Mouse (Mus musculus): ENCODE measurements around the gene D430042O09Rik.
"Not testable (repeated sequence)": the region's sequence is repeated elsewhere in the genome, so short reads cannot be mapped to it uniquely, and the experiment has no call there.

D430042O09Rik gene

GRCm38 (mm10) chr7:125707593-125708022 is at the start of gene D430042O09Rik, which contains the start of gene Gtf3c1:
Gene D430042O09Rik, plus strand, starts transcription at chr7:125707888.
Gene Gtf3c1, minus strand, starts transcription at chr7:125707780.
- DNase-seq: peak; percentile 100

GRCm38 (mm10) chr7:125663654-125664053 is 44.0 kb upstream of the D430042O09Rik start:
- DNase-seq: no peak

GRCm38 (mm10) chr7:125670865-125671264 is 36.8 kb upstream of the D430042O09Rik start:
- DNase-seq: no peak

GRCm38 (mm10) chr7:125671396-125671795 is 36.3 kb upstream of the D430042O09Rik start:
- DNase-seq: no peak

- peak; percentile 65 for DNase-seq
Observed at GRCm38 (mm10) chr7:125674916-125675315, 32.8 kb upstream of the D430042O09Rik start.

GRCm38 (mm10) chr7:125678756-125679155 is 28.9 kb upstream of the D430042O09Rik start:
- no peak for DNase-seq

- DNase-seq: no peak
Observed at GRCm38 (mm10) chr7:125679936-125680335, 27.8 kb upstream of the D430042O09Rik start.

- no peak for DNase-seq
Observed at GRCm38 (mm10) chr7:125690516-125690915, 17.2 kb upstream of the D430042O09Rik start.

- no peak for DNase-seq
Observed at GRCm38 (mm10) chr7:125694056-125694455, 13.6 kb upstream of the D430042O09Rik start.

- no peak for DNase-seq
Observed at GRCm38 (mm10) chr7:125702791-125703190, 4.9 kb upstream of the D430042O09Rik start.

- DNase-seq: peak; percentile 83
Observed at GRCm38 (mm10) chr7:125707186-125707585, 502 bp upstream of the D430042O09Rik start.

- DNase-seq: no peak
Observed at GRCm38 (mm10) chr7:125708100-125708499, 412 bp downstream of the D430042O09Rik start.

- DNase-seq: not testable (repeated sequence)
Observed at GRCm38 (mm10) chr7:125713542-125714055, 5.9 kb downstream of the D430042O09Rik start.

GRCm38 (mm10) chr7:125714803-125715202 is 7.1 kb downstream of the D430042O09Rik start:
- DNase-seq: no peak

GRCm38 (mm10) chr7:125716724-125717123 is 9.0 kb downstream of the D430042O09Rik start:
- DNase-seq: no peak

- no peak for DNase-seq
Observed at GRCm38 (mm10) chr7:125717612-125718011, 9.9 kb downstream of the D430042O09Rik start.

- no peak for DNase-seq
Observed at GRCm38 (mm10) chr7:125720370-125720769, 12.7 kb downstream of the D430042O09Rik start.

- no peak for DNase-seq
Observed at GRCm38 (mm10) chr7:125721033-125721432, 13.3 kb downstream of the D430042O09Rik start.

GRCm38 (mm10) chr7:125722127-125722526 is 14.4 kb downstream of the D430042O09Rik start:
- DNase-seq: peak; percentile 31

GRCm38 (mm10) chr7:125723189-125723972 is 15.7 kb downstream of the D430042O09Rik start:
- no peak for DNase-seq

- DNase-seq: no peak
Observed at GRCm38 (mm10) chr7:125731679-125732078, 24.0 kb downstream of the D430042O09Rik start.

- DNase-seq: no peak
Observed at GRCm38 (mm10) chr7:125733791-125734190, 26.1 kb downstream of the D430042O09Rik start.

- no peak for DNase-seq
Observed at GRCm38 (mm10) chr7:125736366-125737015, 28.8 kb downstream of the D430042O09Rik start.

GRCm38 (mm10) chr7:125740521-125740920 is 32.8 kb downstream of the D430042O09Rik start:
- no peak for DNase-seq

Data from thymus, postnatal 14 days (tissue).